Mouse (Mus musculus) telencephalon, adult 2 months (tissue): Measurements from ENCODE around the gene Fam163a.

Source experiments
- DNase-seq: peaks from one replicate; pipeline ENCODE4 v3.0.0-alpha.2; 2011; ENCODE audit warnings: low read depth, low spot score

Gene Fam163a

DNA sequence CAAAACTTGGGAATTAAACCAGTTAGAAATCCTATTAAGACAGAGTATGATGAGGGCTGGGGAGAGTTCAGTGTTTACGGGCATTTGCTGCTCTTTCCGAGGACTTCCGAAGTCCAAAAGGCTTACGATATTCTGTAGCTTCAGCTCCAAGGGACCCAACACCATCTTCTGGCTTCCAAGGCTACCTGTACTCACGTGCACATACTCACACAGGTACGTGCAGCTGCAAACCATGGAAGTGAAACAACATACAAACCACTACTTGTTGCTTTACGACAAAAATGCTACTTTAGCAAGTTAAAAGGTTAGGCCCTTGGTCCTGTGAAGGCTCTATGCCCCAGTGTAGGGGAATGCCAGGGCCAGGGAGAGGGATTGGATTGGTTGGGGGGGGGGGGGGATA, 170.9 kb downstream of the Fam163a start:
- DNase-seq: no peak

- no peak for DNase-seq
These were observed 176.4 kb downstream of the Fam163a start for GRCm38 (mm10) chr1:156028340-156028975.

DNA sequence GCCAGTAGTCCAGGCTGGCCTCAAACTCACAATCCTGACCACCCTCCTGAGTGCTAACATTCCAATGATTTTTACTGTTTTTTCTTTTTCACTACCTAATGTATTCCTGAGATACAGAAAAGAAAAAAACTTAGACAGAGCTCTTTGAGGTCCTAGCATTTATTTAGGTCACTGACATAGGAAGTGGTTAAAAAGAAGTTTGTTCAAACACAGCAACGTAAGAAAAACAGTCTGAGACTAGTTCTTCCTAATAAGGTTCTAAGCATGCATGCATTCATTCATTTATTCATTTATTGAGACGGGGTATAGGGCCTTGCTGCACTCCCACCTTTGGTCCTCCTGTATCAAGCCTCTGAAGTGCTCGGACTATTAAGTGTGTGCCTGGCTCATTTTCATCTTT, 177.0 kb downstream of the Fam163a start:
- no peak for DNase-seq
